Mouse (Mus musculus): Measurements from ENCODE around the gene Myl7. TPM values are rescaled to one million over a fixed set of nuclear protein-coding genes. Genes with fewer than 3 reads are reported as not detected.

Gene Myl7
- polyA plus RNA-seq, 1 experiment from 2014 or later, result not detected

DNA sequence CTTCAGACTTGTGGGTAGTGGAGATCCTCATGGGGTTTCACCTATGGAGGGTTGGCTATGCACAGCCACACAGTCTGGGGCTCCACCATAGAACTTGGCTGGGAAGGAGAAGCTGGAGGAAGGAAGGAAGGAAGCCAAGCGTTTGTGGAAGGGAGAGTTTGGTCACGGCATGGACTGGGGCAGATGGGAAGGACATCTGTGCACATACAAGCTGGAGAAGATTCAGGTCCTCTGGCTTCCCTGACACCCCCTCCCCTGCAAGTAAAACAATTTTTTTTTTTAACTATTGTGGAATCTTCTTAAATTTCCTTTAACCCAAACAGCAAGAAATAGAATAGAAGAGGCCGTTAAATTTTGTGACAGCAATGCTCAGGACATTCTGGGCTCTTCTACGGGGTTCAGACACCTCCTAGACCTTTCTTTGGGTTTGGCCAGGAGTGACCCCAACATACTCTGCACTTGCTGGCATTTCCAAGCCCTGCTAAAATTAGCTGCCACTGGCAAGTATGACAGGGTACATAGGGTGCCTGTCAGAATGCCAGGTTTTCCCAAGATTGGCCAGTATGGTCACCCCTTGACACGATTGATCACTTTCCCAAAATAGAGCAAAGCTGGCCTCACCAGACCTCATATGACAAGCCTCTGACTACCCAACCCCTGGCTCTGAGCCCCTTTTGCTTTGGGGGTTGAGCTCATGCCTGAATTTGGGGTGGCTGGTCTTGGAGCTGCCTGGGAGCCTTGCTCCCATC, 17.0 kb upstream of the Myl7 start:
- no peak overlapping the region for H3K27ac ChIP-seq
- no peaks in the 10 kb centered on the region for H3K4me1 ChIP-seq
- no peaks in the 10 kb centered on the region for H3K9me3 ChIP-seq (replicated peaks)
- H3K27me3 ChIP-seq, result no peaks in the 10 kb centered on the region
- H3K4me2 ChIP-seq, result no peak overlapping the region
- 86% methylated on average over 5 of the region's 5 CpGs for WGBS
- no peak for ATAC-seq
- H3K4me3 ChIP-seq, result no peak overlapping the region
- H3K36me3 ChIP-seq (ENCODE audit: poor library complexity, severe bottlenecking), result no peaks in the 10 kb centered on the region
- no peak overlapping the region for H3K9ac ChIP-seq

DNA sequence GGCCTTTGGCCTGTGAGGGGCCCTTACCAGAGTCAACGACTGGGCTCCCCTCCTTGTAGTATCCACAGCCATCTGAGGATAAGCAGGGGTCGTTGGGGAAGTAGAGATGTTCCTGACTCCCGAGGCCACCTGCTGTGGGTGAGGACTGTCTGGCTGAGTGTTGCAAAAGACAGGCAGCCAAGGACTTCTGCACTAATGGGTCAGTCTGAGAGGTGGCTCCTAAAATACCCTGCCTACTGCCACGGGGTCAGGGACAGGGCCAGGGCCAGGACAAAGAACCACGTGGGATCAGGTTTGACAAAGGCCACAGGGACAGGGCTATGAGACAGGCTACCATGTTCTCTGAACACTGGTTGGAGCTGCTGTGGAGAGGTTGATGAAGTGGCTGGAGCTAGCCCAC, 16.4 kb upstream of the Myl7 start:
- Histone ChIP-seq H3K4me2 (no peak overlapping the region), H3K4me3 (no peak overlapping the region), H3K27me3 (no peaks in the 10 kb centered on the region), H3K36me3 (ENCODE audit: poor library complexity, severe bottlenecking) (no peaks in the 10 kb centered on the region), H3K4me1 (no peaks in the 10 kb centered on the region), H3K9ac (no peak overlapping the region), H3K27ac (no peak overlapping the region), H3K9me3 (replicated peaks) (no peaks in the 10 kb centered on the region)
- WGBS, result 65% methylated on average over 5 of the region's 5 CpGs
- no peak for ATAC-seq

- no peak overlapping the region for H3K9ac ChIP-seq
- H3K9me3 ChIP-seq (replicated peaks), result no peaks in the 10 kb centered on the region
- no peaks in the 10 kb centered on the region for H3K27me3 ChIP-seq
- no peak for ATAC-seq
- no peaks in the 10 kb centered on the region for H3K4me1 ChIP-seq
- WGBS, result 84% methylated on average over 4 of the region's 4 CpGs
- no peak overlapping the region for H3K4me3 ChIP-seq
- no peak overlapping the region for H3K27ac ChIP-seq
- H3K36me3 ChIP-seq (ENCODE audit: poor library complexity, severe bottlenecking), result no peaks in the 10 kb centered on the region
- no peak overlapping the region for H3K4me2 ChIP-seq
Measured at GRCm38 (mm10) chr11:5913936-5914335, 15.4 kb upstream of the Myl7 start.

GRCm38 (mm10) chr11:5913256-5913655, 14.7 kb upstream of the Myl7 start:
- Histone ChIP-seq H3K27me3 (no peaks in the 10 kb centered on the region), H3K4me3 (no peak overlapping the region), H3K27ac (no peak overlapping the region), H3K4me2 (no peak overlapping the region), H3K9ac (no peak overlapping the region), H3K4me1 (no peaks in the 10 kb centered on the region), H3K36me3 (ENCODE audit: poor library complexity, severe bottlenecking) (no peaks in the 10 kb centered on the region), H3K9me3 (replicated peaks) (no peaks in the 10 kb centered on the region)
- WGBS, result 70% methylated on average over 8 of the region's 8 CpGs
- no peak for ATAC-seq

- H3K4me3 ChIP-seq, result no peak overlapping the region
- H3K27ac ChIP-seq, result no peak overlapping the region
- H3K4me1 ChIP-seq, result no peaks in the 10 kb centered on the region
- H3K36me3 ChIP-seq (ENCODE audit: poor library complexity, severe bottlenecking), result no peaks in the 10 kb centered on the region
- no peaks in the 10 kb centered on the region for H3K27me3 ChIP-seq
- no peaks in the 10 kb centered on the region for H3K9me3 ChIP-seq (replicated peaks)
- no peak overlapping the region for H3K4me2 ChIP-seq
- 38% methylated on average over 5 of the region's 5 CpGs for WGBS
- ATAC-seq, result no peak
- H3K9ac ChIP-seq, result no peak overlapping the region
Measured at GRCm38 (mm10) chr11:5912635-5913034, 14.1 kb upstream of the Myl7 start.

GRCm38 (mm10) chr11:5908642-5909041, 10.1 kb upstream of the Myl7 start:
- H3K27ac ChIP-seq, result no peak overlapping the region
- no peaks in the 10 kb centered on the region for H3K27me3 ChIP-seq
- H3K4me3 ChIP-seq, result no peak overlapping the region
- no peaks in the 10 kb centered on the region for H3K9me3 ChIP-seq (replicated peaks)
- H3K9ac ChIP-seq, result no peak overlapping the region
- H3K4me1 ChIP-seq, result no peaks in the 10 kb centered on the region
- ATAC-seq, result no peak
- H3K4me2 ChIP-seq, result no peak overlapping the region
- H3K36me3 ChIP-seq (ENCODE audit: poor library complexity, severe bottlenecking), result no peaks in the 10 kb centered on the region
- WGBS, result 84% methylated on average over 4 of the region's 4 CpGs

- no peak overlapping the region for H3K4me2 ChIP-seq
- H3K27me3 ChIP-seq, result no peaks in the 10 kb centered on the region
- H3K9me3 ChIP-seq (replicated peaks), result no peaks in the 10 kb centered on the region
- no peak overlapping the region for H3K27ac ChIP-seq
- H3K4me1 ChIP-seq, result peaks cover 11% of the 10 kb centered on the region
- WGBS, result 42% methylated on average over 5 of the region's 5 CpGs
- H3K36me3 ChIP-seq (ENCODE audit: poor library complexity, severe bottlenecking), result no peaks in the 10 kb centered on the region
- H3K9ac ChIP-seq, result no peak overlapping the region
- ATAC-seq, result no peak
- H3K4me3 ChIP-seq, result no peak overlapping the region
Measured at GRCm38 (mm10) chr11:5907096-5907495, 8.5 kb upstream of the Myl7 start.

- Histone ChIP-seq H3K9ac (no peak overlapping the region), H3K4me1 (peaks cover 23% of the 10 kb centered on the region), H3K9me3 (replicated peaks) (no peaks in the 10 kb centered on the region), H3K27ac (no peak overlapping the region), H3K4me2 (no peak overlapping the region), H3K27me3 (peaks cover 4% of the 10 kb centered on the region; the same call in 1 of the 2 replicates), H3K4me3 (no peak overlapping the region), H3K36me3 (ENCODE audit: poor library complexity, severe bottlenecking) (no peaks in the 10 kb centered on the region)
- ATAC-seq, result no peak
- 89% methylated on average over 10 of the region's 10 CpGs for WGBS
Measured at GRCm38 (mm10) chr11:5905778-5906518, 7.4 kb upstream of the Myl7 start.

GRCm38 (mm10) chr11:5904871-5905270, 6.3 kb upstream of the Myl7 start:
- Histone ChIP-seq H3K4me2 (no peak overlapping the region), H3K9me3 (replicated peaks) (no peaks in the 10 kb centered on the region), H3K9ac (no peak overlapping the region), H3K27me3 (peaks cover 9% of the 10 kb centered on the region; the same call in 1 of the 2 replicates), H3K4me3 (no peak overlapping the region), H3K27ac (no peak overlapping the region), H3K4me1 (peaks cover 24% of the 10 kb centered on the region), H3K36me3 (ENCODE audit: poor library complexity, severe bottlenecking) (no peaks in the 10 kb centered on the region)
- no peak for ATAC-seq
- WGBS, result 94% methylated on average over 6 of the region's 6 CpGs

DNA sequence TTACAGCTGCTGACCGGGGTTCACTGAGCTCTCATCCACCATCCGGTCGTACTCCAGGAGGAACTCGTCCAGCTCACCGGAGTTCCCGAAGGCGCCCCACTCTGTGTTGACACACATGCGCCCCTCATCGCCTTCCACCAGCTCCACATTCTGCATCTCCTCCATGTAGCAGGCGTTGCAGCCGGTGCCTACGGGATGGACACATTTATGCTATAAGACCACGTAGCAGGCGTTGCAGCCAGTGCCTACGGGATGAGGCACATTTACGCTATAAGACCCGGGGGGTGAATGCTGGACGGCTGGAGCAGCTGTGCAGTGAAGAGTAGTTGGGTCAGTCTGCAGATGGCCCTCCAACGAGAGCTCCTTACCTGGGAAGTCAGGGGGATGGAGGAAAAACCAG, 5.8 kb upstream of the Myl7 start:
- 91% methylated on average over 19 of the region's 19 CpGs for WGBS
- no peaks in the 10 kb centered on the region for H3K36me3 ChIP-seq (ENCODE audit: poor library complexity, severe bottlenecking)
- peaks cover 24% of the 10 kb centered on the region for H3K4me1 ChIP-seq
- no peak for ATAC-seq
- no peak overlapping the region for H3K4me3 ChIP-seq
- peaks cover 9% of the 10 kb centered on the region; the same call in 1 of the 2 replicates for H3K27me3 ChIP-seq
- H3K9me3 ChIP-seq (replicated peaks), result no peaks in the 10 kb centered on the region
- H3K4me2 ChIP-seq, result no peak overlapping the region
- no peak overlapping the region for H3K27ac ChIP-seq
- H3K9ac ChIP-seq, result no peak overlapping the region

DNA sequence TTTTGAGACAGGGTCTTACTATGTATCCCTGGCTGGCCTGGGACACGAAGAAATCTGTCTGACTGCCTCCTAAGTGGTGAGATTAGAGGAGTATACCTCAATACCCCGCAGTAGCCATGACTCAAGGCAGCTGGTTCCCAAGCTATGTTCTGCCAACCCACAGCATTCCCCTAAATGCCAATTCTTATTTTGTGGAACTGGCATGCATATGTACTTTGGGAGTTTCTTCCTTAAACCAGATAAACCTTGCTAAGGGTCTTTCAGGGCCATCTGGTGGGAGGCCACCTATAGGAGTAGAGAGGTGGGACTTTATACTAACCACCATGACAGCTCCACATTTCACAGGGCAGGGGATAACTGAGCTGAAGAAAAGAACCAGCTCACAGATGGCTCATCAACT, 5.3 kb upstream of the Myl7 start:
- Histone ChIP-seq H3K27ac (no peak overlapping the region), H3K9me3 (replicated peaks) (no peaks in the 10 kb centered on the region), H3K4me3 (no peak overlapping the region), H3K36me3 (ENCODE audit: poor library complexity, severe bottlenecking) (no peaks in the 10 kb centered on the region), H3K9ac (no peak overlapping the region), H3K27me3 (peaks cover 12% of the 10 kb centered on the region; the same call in 1 of the 2 replicates), H3K4me1 (peaks cover 24% of the 10 kb centered on the region), H3K4me2 (no peak overlapping the region)
- ATAC-seq, result no peak
- 88% methylated on average over 2 of the region's 2 CpGs for WGBS

DNA sequence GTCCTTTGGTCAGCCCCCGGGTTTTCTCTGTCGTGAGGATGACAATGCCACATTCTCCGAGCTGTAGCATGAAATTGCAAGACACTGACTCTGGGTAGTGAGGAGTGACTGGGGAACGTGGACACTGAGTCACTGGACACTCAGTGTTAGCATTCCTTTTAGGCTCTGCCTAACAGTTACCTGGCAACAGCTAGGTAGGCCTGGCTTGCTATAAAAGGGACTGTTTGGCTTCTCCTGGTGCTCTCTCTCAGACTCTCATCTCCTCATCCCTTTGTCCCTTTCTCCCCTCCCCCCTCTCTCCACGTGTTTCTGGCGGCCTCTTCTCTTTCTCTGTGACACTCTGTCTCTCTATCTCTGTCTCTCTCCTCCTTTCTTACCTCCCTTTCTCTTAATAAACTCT, 3.8 kb upstream of the Myl7 start:
- ATAC-seq, result peak; percentile 25
- peaks cover 24% of the 10 kb centered on the region for H3K4me1 ChIP-seq
- H3K9me3 ChIP-seq (replicated peaks), result no peaks in the 10 kb centered on the region
- peak overlapping the region; percentile 63 for H3K9ac ChIP-seq
- peak overlapping the region; percentile 39 for H3K4me3 ChIP-seq
- no peaks in the 10 kb centered on the region for H3K36me3 ChIP-seq (ENCODE audit: poor library complexity, severe bottlenecking)
- peaks cover 24% of the 10 kb centered on the region; the same call in 1 of the 2 replicates for H3K27me3 ChIP-seq
- H3K27ac ChIP-seq, result peak overlapping the region; percentile 40
- H3K4me2 ChIP-seq, result peak overlapping the region; percentile 64
- WGBS, result 8% methylated on average over 6 of the region's 6 CpGs
